Mouse (Mus musculus) brain, embryonic 18.5 days (tissue): ENCODE results near the gene Ssrp1.

Experiments used
- DNase-seq: peaks from one replicate; pipeline ENCODE4 v3.0.0-alpha.2; 2012; ENCODE audit warnings: low read depth, low spot score

Gene Ssrp1

GRCm38 (mm10) chr2:85073751-85074150 lies 36.7 kb downstream of the Ssrp1 start:
- no peak for DNase-seq

- DNase-seq = peak; percentile 12
Measured at GRCm38 (mm10) chr2:85088716-85089646, 51.9 kb downstream of the Ssrp1 start.

GRCm38 (mm10) chr2:85091325-85091724 lies 54.3 kb downstream of the Ssrp1 start:
- DNase-seq = no peak

- no peak for DNase-seq
Measured at GRCm38 (mm10) chr2:85093376-85093775, 56.3 kb downstream of the Ssrp1 start.

GRCm38 (mm10) chr2:85095906-85096305 lies 58.9 kb downstream of the Ssrp1 start:
- DNase-seq = no peak
